Mouse (Mus musculus) ovary, postnatal 14 days (tissue): Measurements from ENCODE around the gene 2610528J11Rik.

Source experiments
- DNase-seq: peaks from one replicate; pipeline ENCODE4 v3.0.0; 2022; ENCODE audit warnings: low spot score

2610528J11Rik gene

GRCm38 (mm10) chr4:118542510-118543157 lies 15.8 kb downstream of the 2610528J11Rik start:
- DNase-seq = no peak

- no peak for DNase-seq
These were observed 16.3 kb downstream of the 2610528J11Rik start for GRCm38 (mm10) chr4:118543158-118543530.

GRCm38 (mm10) chr4:118543592-118544260 lies 16.9 kb downstream of the 2610528J11Rik start, which contains the start of gene Tmem125:
Gene Tmem125, minus strand, starts transcription at chr4:118544044.
- DNase-seq = peak; percentile 46

- no peak for DNase-seq
These were observed 17.8 kb downstream of the 2610528J11Rik start for GRCm38 (mm10) chr4:118544441-118545127.

- DNase-seq = peak; percentile 59
These were observed 20.8 kb downstream of the 2610528J11Rik start for GRCm38 (mm10) chr4:118547424-118548129.

GRCm38 (mm10) chr4:118548130-118548480 lies 21.3 kb downstream of the 2610528J11Rik start:
- peak; percentile 30 for DNase-seq

GRCm38 (mm10) chr4:118553039-118553649 lies 26.3 kb downstream of the 2610528J11Rik start:
- DNase-seq = no peak

- DNase-seq = no peak
These were observed 37.5 kb downstream of the 2610528J11Rik start for GRCm38 (mm10) chr4:118564062-118564925.

- DNase-seq = no peak
These were observed 38.1 kb downstream of the 2610528J11Rik start for GRCm38 (mm10) chr4:118564926-118565279.

- DNase-seq = peak; percentile 62
These were observed 39.4 kb downstream of the 2610528J11Rik start for GRCm38 (mm10) chr4:118566161-118566676.

GRCm38 (mm10) chr4:118568709-118569108 lies 41.9 kb downstream of the 2610528J11Rik start:
- no peak for DNase-seq

GRCm38 (mm10) chr4:118569320-118569719 lies 42.5 kb downstream of the 2610528J11Rik start:
- no peak for DNase-seq

GRCm38 (mm10) chr4:118571441-118571840 lies 44.6 kb downstream of the 2610528J11Rik start:
- DNase-seq = no peak

- peak; percentile 89 for DNase-seq
These were observed 49.3 kb downstream of the 2610528J11Rik start for GRCm38 (mm10) chr4:118576097-118576496.

GRCm38 (mm10) chr4:118579313-118579712 lies 52.5 kb downstream of the 2610528J11Rik start:
- no peak for DNase-seq
